Mouse (Mus musculus) ovary, postnatal 10 days (tissue): ENCODE measurements around the gene Bclaf1.

ENCODE experiments used
- DNase-seq: peaks from one replicate; pipeline ENCODE4 v3.0.0; 2022; ENCODE audit warnings: low spot score

The Bclaf1 gene

GRCm38 (mm10) chr10:20311918-20312735 lies at the start of gene Bclaf1:
Gene Bclaf1, plus strand, starts transcription at chr10:20312469.
- DNase-seq = peak; percentile 92

- no peak for DNase-seq
Measured at GRCm38 (mm10) chr10:20262896-20263295, 49.4 kb upstream of the Bclaf1 start.

- DNase-seq = no peak
Measured at GRCm38 (mm10) chr10:20264479-20264878, 47.8 kb upstream of the Bclaf1 start.

- DNase-seq = no peak
Measured at GRCm38 (mm10) chr10:20267032-20267431, 45.2 kb upstream of the Bclaf1 start.

GRCm38 (mm10) chr10:20268945-20269344 lies 43.3 kb upstream of the Bclaf1 start:
- no peak for DNase-seq

GRCm38 (mm10) chr10:20272380-20272779 lies 39.9 kb upstream of the Bclaf1 start:
- DNase-seq = no peak

- no peak for DNase-seq
Measured at GRCm38 (mm10) chr10:20273278-20273677, 39.0 kb upstream of the Bclaf1 start.

GRCm38 (mm10) chr10:20274022-20274421 lies 38.2 kb upstream of the Bclaf1 start:
- DNase-seq = no peak

GRCm38 (mm10) chr10:20281456-20281855 lies 30.8 kb upstream of the Bclaf1 start:
- no peak for DNase-seq

- DNase-seq = no peak
Measured at GRCm38 (mm10) chr10:20285289-20285975, 26.8 kb upstream of the Bclaf1 start.

- no peak for DNase-seq
Measured at GRCm38 (mm10) chr10:20285994-20286836, 26.1 kb upstream of the Bclaf1 start.

GRCm38 (mm10) chr10:20287369-20287768 lies 24.9 kb upstream of the Bclaf1 start:
- DNase-seq = no peak

GRCm38 (mm10) chr10:20290467-20290883 lies 21.8 kb upstream of the Bclaf1 start:
- peak; percentile 53 for DNase-seq

- no peak for DNase-seq
Measured at GRCm38 (mm10) chr10:20295961-20296360, 16.3 kb upstream of the Bclaf1 start.

GRCm38 (mm10) chr10:20298152-20298920 lies 13.9 kb upstream of the Bclaf1 start:
- DNase-seq = no peak

GRCm38 (mm10) chr10:20299114-20299513 lies 13.2 kb upstream of the Bclaf1 start:
- no peak for DNase-seq

GRCm38 (mm10) chr10:20310969-20311769 lies 1.1 kb upstream of the Bclaf1 start:
- no peak for DNase-seq

GRCm38 (mm10) chr10:20312736-20313301 lies 550 bp downstream of the Bclaf1 start:
- peak; percentile 75 for DNase-seq

GRCm38 (mm10) chr10:20313447-20313846 lies 1.2 kb downstream of the Bclaf1 start:
- no peak for DNase-seq

- no peak for DNase-seq
Measured at GRCm38 (mm10) chr10:20313941-20314340, 1.7 kb downstream of the Bclaf1 start.
